Mouse (Mus musculus) 3134 (cell line): ENCODE results near the gene 1700010B08Rik.

Experiments used
- DNase-seq: peaks from one replicate; pipeline ENCODE4 v3.0.0-alpha.2; 2011; ENCODE audit warnings: low spot score; ENCODE audit not compliant: insufficient read length; ENCODE audit errors: extremely low read depth

The 1700010B08Rik gene

GRCm38 (mm10) chr2:173716966-173717365 is 2.2 kb upstream of the 1700010B08Rik start:
- DNase-seq: no peak

- DNase-seq: no peak
Measured at GRCm38 (mm10) chr2:173722251-173722857, 3.1 kb downstream of the 1700010B08Rik start.

GRCm38 (mm10) chr2:173724382-173724781 is 5.2 kb downstream of the 1700010B08Rik start:
- no peak for DNase-seq

- no peak for DNase-seq
Measured at GRCm38 (mm10) chr2:173724940-173725807, 6.0 kb downstream of the 1700010B08Rik start.

- DNase-seq: no peak
Measured at GRCm38 (mm10) chr2:173725819-173726218, 6.6 kb downstream of the 1700010B08Rik start.

GRCm38 (mm10) chr2:173730444-173730966 is 11.3 kb downstream of the 1700010B08Rik start:
- DNase-seq: peak; percentile 66

GRCm38 (mm10) chr2:173734426-173734825 is 15.2 kb downstream of the 1700010B08Rik start:
- DNase-seq: no peak

GRCm38 (mm10) chr2:173737222-173737989 is 18.2 kb downstream of the 1700010B08Rik start, which contains the start of gene Vapb:
Gene Vapb (plus strand): TSS chr2:173737511.
- DNase-seq: peak; percentile 97

- DNase-seq: no peak
Measured at GRCm38 (mm10) chr2:173738232-173738631, 19.0 kb downstream of the 1700010B08Rik start.

- DNase-seq: no peak
Measured at GRCm38 (mm10) chr2:173739107-173739506, 19.9 kb downstream of the 1700010B08Rik start.

- DNase-seq: no peak
Measured at GRCm38 (mm10) chr2:173742090-173742489, 22.9 kb downstream of the 1700010B08Rik start.

GRCm38 (mm10) chr2:173742744-173743143 is 23.5 kb downstream of the 1700010B08Rik start:
- no peak for DNase-seq

- no peak for DNase-seq
Measured at GRCm38 (mm10) chr2:173744070-173744815, 25.0 kb downstream of the 1700010B08Rik start.

GRCm38 (mm10) chr2:173748961-173749659 is 29.9 kb downstream of the 1700010B08Rik start:
- DNase-seq: no peak

- DNase-seq: no peak
Measured at GRCm38 (mm10) chr2:173755433-173756144, 36.4 kb downstream of the 1700010B08Rik start.

- DNase-seq: no peak
Measured at GRCm38 (mm10) chr2:173757624-173758155, 38.5 kb downstream of the 1700010B08Rik start.

GRCm38 (mm10) chr2:173760607-173761006 is 41.4 kb downstream of the 1700010B08Rik start:
- no peak for DNase-seq

- DNase-seq: no peak
Measured at GRCm38 (mm10) chr2:173764629-173765028, 45.4 kb downstream of the 1700010B08Rik start.
